Mouse (Mus musculus): ENCODE results near the gene Gm11037. TPM values are rescaled to one million over a fixed set of nuclear protein-coding genes. Genes with fewer than 3 reads are reported as not detected.

Gene Gm11037
- polyA plus RNA-seq, 1 experiment from 2014 or later = not detected

GRCm38 (mm10) chr2:131154036-131154435, 20.7 kb downstream of the Gm11037 start:
- WGBS = 80% methylated on average over 4 of the region's 4 CpGs
- ATAC-seq (ENCODE audit: insufficient number of reproducible peaks, insufficient read depth, low FRiP score, low read depth) = no peak
- peaks cover 57% of the 10 kb centered on the region for H3K36me3 ChIP-seq (ENCODE audit: control insufficient read depth, insufficient read depth, low read length)

GRCm38 (mm10) chr2:131156987-131157386, 23.7 kb downstream of the Gm11037 start:
- Histone ChIP-seq H3K36me3 (ENCODE audit: control insufficient read depth, insufficient read depth, low read length) (peaks cover 28% of the 10 kb centered on the region), H3K27me3 (ENCODE audit: control insufficient read depth, insufficient read depth, low read length) (no peaks in the 10 kb centered on the region), H3K9ac (ENCODE audit: low read length) (no peak overlapping the region), H3K27ac (replicated peaks in 1 of 2; ENCODE audit: control insufficient read depth in 1 of 2, insufficient read depth in 1 of 2, low read depth in 2 of 2, low read length in 2 of 2) (no peak overlapping the region), H3K4me2 (ENCODE audit: low read length) (no peak overlapping the region), H3K9me3 (ENCODE audit: control insufficient read depth, low read length) (no peaks in the 10 kb centered on the region), H3K4me1 (ENCODE audit: control insufficient read depth in 2 of 2, insufficient read depth in 2 of 2, low read length in 2 of 2) (peaks cover 8 to 15% of the 10 kb centered on the region in 2 experiments), H3K4me3 (ENCODE audit: control insufficient read depth in 1 of 2, insufficient read depth in 1 of 2, low read depth in 1 of 2, low read length in 2 of 2) (no peak overlapping the region)
- no peak for ATAC-seq (ENCODE audit: insufficient number of reproducible peaks, insufficient read depth, low FRiP score, low read depth)
- WGBS = 89% methylated on average over 7 of the region's 7 CpGs

More at GRCm38 (mm10) chr2:131154036-131154435, 20.7 kb downstream of the Gm11037 start:
- Histone ChIP-seq H3K9me3 (ENCODE audit: control insufficient read depth, low read length) (no peaks in the 10 kb centered on the region), H3K9ac (ENCODE audit: low read length) (no peak overlapping the region), H3K4me1 (ENCODE audit: control insufficient read depth in 2 of 2, insufficient read depth in 2 of 2, low read length in 2 of 2) (peaks cover 8 to 12% of the 10 kb centered on the region in 2 experiments), H3K27me3 (ENCODE audit: control insufficient read depth, insufficient read depth, low read length) (no peaks in the 10 kb centered on the region), H3K4me3 (ENCODE audit: control insufficient read depth in 1 of 2, insufficient read depth in 1 of 2, low read depth in 1 of 2, low read length in 2 of 2) (no peak overlapping the region), H3K4me2 (ENCODE audit: low read length) (no peak overlapping the region), H3K27ac (replicated peaks in 1 of 2; ENCODE audit: control insufficient read depth in 1 of 2, insufficient read depth in 1 of 2, low read depth in 2 of 2, low read length in 2 of 2) (no peak overlapping the region)

DNA sequence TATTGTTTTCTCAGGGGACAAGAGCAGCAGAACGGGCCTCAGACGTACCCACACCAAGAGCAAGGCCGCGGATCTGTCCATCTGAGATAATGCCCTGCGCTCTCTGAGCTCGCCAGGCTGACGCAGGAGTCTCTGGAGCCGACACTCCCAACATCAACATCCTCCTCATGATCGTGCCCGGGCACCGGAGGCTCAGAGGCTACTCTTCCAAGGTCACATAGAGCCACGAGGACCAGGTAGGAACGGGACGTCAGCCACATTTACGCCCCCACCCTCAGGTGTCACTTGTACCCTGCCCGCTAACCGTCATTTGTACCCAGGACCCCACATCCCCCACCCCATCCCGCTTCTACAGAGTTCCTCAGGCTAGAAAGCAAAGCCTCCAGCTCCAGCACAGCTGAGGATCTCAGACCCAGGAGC, 26.2 kb downstream of the Gm11037 start:
- Histone ChIP-seq H3K4me3 (ENCODE audit: control insufficient read depth in 1 of 2, insufficient read depth in 1 of 2, low read depth in 1 of 2, low read length in 2 of 2) (peak overlapping the region; percentile 72 to 85), H3K27ac (replicated peaks in 1 of 2; ENCODE audit: control insufficient read depth in 1 of 2, insufficient read depth in 1 of 2, low read depth in 2 of 2, low read length in 2 of 2) (peak overlapping the region; percentile 59 to 95), H3K36me3 (ENCODE audit: control insufficient read depth, insufficient read depth, low read length) (peaks cover 11% of the 10 kb centered on the region), H3K4me1 (ENCODE audit: control insufficient read depth in 2 of 2, insufficient read depth in 2 of 2, low read length in 2 of 2) (peaks cover 8 to 15% of the 10 kb centered on the region in 2 experiments), H3K9me3 (ENCODE audit: control insufficient read depth, low read length) (no peaks in the 10 kb centered on the region), H3K9ac (ENCODE audit: low read length) (peak overlapping the region; percentile 87), H3K27me3 (ENCODE audit: control insufficient read depth, insufficient read depth, low read length) (no peaks in the 10 kb centered on the region), H3K4me2 (ENCODE audit: low read length) (peak overlapping the region; percentile 97)
- ATAC-seq (ENCODE audit: insufficient number of reproducible peaks, insufficient read depth, low FRiP score, low read depth) = peak; percentile 52
- WGBS = 0% methylated on average over 18 of the region's 18 CpGs

DNA sequence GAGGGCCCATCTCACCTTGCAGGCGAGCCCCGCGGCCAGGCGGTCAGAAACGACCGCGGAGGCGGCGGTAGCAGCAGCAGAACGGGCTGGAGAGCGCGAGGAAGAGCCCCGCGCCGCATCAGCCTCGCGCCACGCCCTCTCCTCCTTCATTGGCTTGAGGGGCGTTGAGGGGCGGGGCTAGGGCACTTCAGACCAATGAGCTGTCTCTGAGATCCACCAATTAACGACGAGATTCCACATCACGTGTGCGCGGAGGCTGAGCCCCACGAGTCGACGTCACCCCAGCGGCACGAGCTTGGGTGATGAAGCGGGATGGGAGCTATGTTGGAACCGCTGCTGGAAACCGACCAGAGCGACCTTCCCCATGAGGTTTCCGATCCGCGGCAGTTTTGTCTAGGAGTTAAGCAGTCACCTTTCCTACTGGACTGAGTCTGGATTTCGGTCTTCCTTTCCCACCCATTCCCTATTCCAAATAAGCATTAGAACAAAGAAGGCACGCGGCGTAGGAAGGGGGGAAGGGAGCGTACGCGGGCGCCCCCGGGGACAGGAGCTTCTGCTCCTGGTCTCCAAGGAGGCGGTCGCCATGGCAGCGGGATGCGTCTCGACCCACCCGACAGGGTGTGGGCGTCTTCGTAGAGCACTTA, 26.8 kb downstream of the Gm11037 start, which contains the start of gene 1700037H04Rik:
1700037H04Rik (minus strand) TSS at position 144 of the 644 bp plus-strand sequence.
- Histone ChIP-seq H3K27ac (replicated peaks in 1 of 2; ENCODE audit: control insufficient read depth in 1 of 2, insufficient read depth in 1 of 2, low read depth in 2 of 2, low read length in 2 of 2) (peak within 1 kb of the TSS; percentile 73 to 95), H3K4me2 (ENCODE audit: low read length) (peak within 1 kb of the TSS; percentile 97), H3K27me3 (ENCODE audit: control insufficient read depth, insufficient read depth, low read length) (no peaks in the 10 kb centered on the region), H3K36me3 (ENCODE audit: control insufficient read depth, insufficient read depth, low read length) (peaks cover 6% of the 10 kb centered on the region), H3K4me1 (ENCODE audit: control insufficient read depth in 2 of 2, insufficient read depth in 2 of 2, low read length in 2 of 2) (peaks cover 8 to 15% of the 10 kb centered on the region in 2 experiments), H3K9ac (ENCODE audit: low read length) (peak within 1 kb of the TSS; percentile 87), H3K4me3 (ENCODE audit: control insufficient read depth in 1 of 2, insufficient read depth in 1 of 2, low read depth in 1 of 2, low read length in 2 of 2) (peak within 1 kb of the TSS; percentile 72 to 85), H3K9me3 (ENCODE audit: control insufficient read depth, low read length) (peaks cover 5% of the 10 kb centered on the region; the same call in 1 of the 2 replicates)
- ATAC-seq (ENCODE audit: insufficient number of reproducible peaks, insufficient read depth, low FRiP score, low read depth) = peak; percentile 96
- under 1% methylated on average over 54 of the region's 54 CpGs for WGBS

DNA sequence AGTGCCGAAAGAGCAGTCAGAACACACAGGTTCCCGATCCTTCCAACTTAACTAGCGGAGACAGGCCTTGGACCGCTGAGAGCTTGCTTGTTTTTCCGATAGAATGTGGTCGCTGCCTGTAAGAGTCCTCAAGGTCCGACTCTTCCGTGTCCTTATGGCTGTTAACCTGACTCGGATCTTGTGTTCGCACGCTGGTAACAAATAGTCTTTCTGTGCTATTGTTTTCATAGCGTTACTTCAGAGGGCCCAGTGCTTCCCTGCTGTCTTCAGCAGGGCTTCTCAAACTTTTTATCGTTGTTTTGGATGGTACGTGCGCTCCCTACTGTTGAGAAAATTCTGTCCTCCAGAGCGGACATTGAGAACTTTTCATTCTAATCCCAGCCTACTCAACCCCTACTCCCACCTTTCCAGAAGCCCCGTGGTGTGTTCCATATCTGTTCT, 27.4 kb downstream of the Gm11037 start:
- H3K36me3 ChIP-seq (ENCODE audit: control insufficient read depth, insufficient read depth, low read length) = no peaks in the 10 kb centered on the region
- peak overlapping the region; percentile 73 to 95 for H3K27ac ChIP-seq (replicated peaks in 1 of 2; ENCODE audit: control insufficient read depth in 1 of 2, insufficient read depth in 1 of 2, low read depth in 2 of 2, low read length in 2 of 2)
- H3K9ac ChIP-seq (ENCODE audit: low read length) = peak overlapping the region; percentile 87
- no peaks in the 10 kb centered on the region for H3K27me3 ChIP-seq (ENCODE audit: control insufficient read depth, insufficient read depth, low read length)
- WGBS = under 1% methylated on average over 17 of the region's 17 CpGs
- peak overlapping the region; percentile 97 for H3K4me2 ChIP-seq (ENCODE audit: low read length)
- H3K9me3 ChIP-seq (ENCODE audit: control insufficient read depth, low read length) = peaks cover 7% of the 10 kb centered on the region; the same call in 1 of the 2 replicates
- H3K4me1 ChIP-seq (ENCODE audit: control insufficient read depth in 2 of 2, insufficient read depth in 2 of 2, low read length in 2 of 2) = peaks cover 8 to 15% of the 10 kb centered on the region in 2 experiments
- H3K4me3 ChIP-seq (ENCODE audit: control insufficient read depth in 1 of 2, insufficient read depth in 1 of 2, low read depth in 1 of 2, low read length in 2 of 2) = peak overlapping the region; percentile 51 to 85
- no peak; the same call in 1 of the 2 replicates for ATAC-seq (ENCODE audit: insufficient number of reproducible peaks, insufficient read depth, low FRiP score, low read depth)

GRCm38 (mm10) chr2:131163924-131164323, 30.6 kb downstream of the Gm11037 start:
- no peak overlapping the region for H3K4me2 ChIP-seq (ENCODE audit: low read length)
- H3K9ac ChIP-seq (ENCODE audit: low read length) = no peak overlapping the region
- no peaks in the 10 kb centered on the region for H3K36me3 ChIP-seq (ENCODE audit: control insufficient read depth, insufficient read depth, low read length)
- peaks cover under 1 to 5% of the 10 kb centered on the region in 2 experiments for H3K4me1 ChIP-seq (ENCODE audit: control insufficient read depth in 2 of 2, insufficient read depth in 2 of 2, low read length in 2 of 2)
- ATAC-seq (ENCODE audit: insufficient number of reproducible peaks, insufficient read depth, low FRiP score, low read depth) = no peak
- no peaks in the 10 kb centered on the region for H3K27me3 ChIP-seq (ENCODE audit: control insufficient read depth, insufficient read depth, low read length)
- 66% methylated on average over 7 of the region's 7 CpGs for WGBS
- H3K9me3 ChIP-seq (ENCODE audit: control insufficient read depth, low read length) = peaks cover 7% of the 10 kb centered on the region; the same call in 1 of the 2 replicates
- H3K4me3 ChIP-seq (ENCODE audit: control insufficient read depth in 1 of 2, insufficient read depth in 1 of 2, low read depth in 1 of 2, low read length in 2 of 2) = no peak overlapping the region
- no peak overlapping the region for H3K27ac ChIP-seq (replicated peaks in 1 of 2; ENCODE audit: control insufficient read depth in 1 of 2, insufficient read depth in 1 of 2, low read depth in 2 of 2, low read length in 2 of 2)

- Histone ChIP-seq H3K27me3 (ENCODE audit: control insufficient read depth, insufficient read depth, low read length) (peaks cover 17% of the 10 kb centered on the region), H3K4me2 (ENCODE audit: low read length) (no peak overlapping the region), H3K27ac (replicated peaks in 1 of 2; ENCODE audit: control insufficient read depth in 1 of 2, insufficient read depth in 1 of 2, low read depth in 2 of 2, low read length in 2 of 2) (no peak overlapping the region), H3K4me1 (ENCODE audit: control insufficient read depth in 2 of 2, insufficient read depth in 2 of 2, low read length in 2 of 2) (peaks cover 0 to 3% of the 10 kb centered on the region in 2 experiments; a peak in 2 of 4 replicates), H3K9me3 (ENCODE audit: control insufficient read depth, low read length) (peaks cover 7% of the 10 kb centered on the region; the same call in 1 of the 2 replicates), H3K4me3 (ENCODE audit: control insufficient read depth in 1 of 2, insufficient read depth in 1 of 2, low read depth in 1 of 2, low read length in 2 of 2) (no peak overlapping the region), H3K9ac (ENCODE audit: low read length) (no peak overlapping the region), H3K36me3 (ENCODE audit: control insufficient read depth, insufficient read depth, low read length) (no peaks in the 10 kb centered on the region)
- ATAC-seq (ENCODE audit: insufficient number of reproducible peaks, insufficient read depth, low FRiP score, low read depth) = no peak
- 85% methylated on average over 2 of the region's 2 CpGs for WGBS
Measured at GRCm38 (mm10) chr2:131166172-131166571, 32.9 kb downstream of the Gm11037 start.
